Comparison of ENCODE assay signal across 12 mouse cellular contexts in genomic region chr12:117744580-117745483, GRCm38 (mm10). TPM values are rescaled to one million over a fixed set of nuclear protein-coding genes. Genes with fewer than 3 reads are reported as not detected.
A peak's percentile ranks its signal among the peaks of the same experiment; 100 is the strongest.
DNase-seq lines count a peak whose midpoint lies in the region; ATAC-seq and TF ChIP-seq lines count a peak whose summit lies in the region.
"Had no signal": no experiment of that assay in that cellular context is flagged by ENCODE, and none has a peak within 500 bp of the region (broad histone marks: within the 10 kb centered on the region; RNA-seq: fewer than 3 reads in every experiment).

No protein-coding gene starts in this region.

- TF ChIP-seq CTCF in hindbrain, postnatal 0 days (IDR thresholded peaks at IDR 0.05; ENCODE audit: low read depth) = no peak

- H3K4me3 ChIP-seq in hindbrain, embryonic 10.5 days = no peak overlapping the region
- no peak overlapping the region for H3K4me3 ChIP-seq in hindbrain, postnatal 0 days (ENCODE audit: low read length)
- no peak overlapping the region for H3K4me3 ChIP-seq in brown adipose tissue, adult 24 weeks (ENCODE audit: insufficient read depth, low read depth, low read length)
- no peak overlapping the region for H3K4me3 ChIP-seq in heart, embryonic 14.5 days (ENCODE audit: control insufficient read depth in 1 of 2, insufficient read depth in 1 of 2, low read depth in 1 of 2, low read length in 2 of 2)
- H3K4me3 ChIP-seq in liver, embryonic 16.5 days (ENCODE audit: low read depth, low read length) = no peak overlapping the region
- H3K4me3 ChIP-seq: embryonic facial prominence, embryonic 12.5 days; limb, embryonic 15.5 days had no signal

- H3K9ac ChIP-seq in hindbrain, postnatal 0 days (replicated peaks; ENCODE audit: low read length) = no peak overlapping the region
- H3K9ac ChIP-seq in heart, embryonic 14.5 days (ENCODE audit: low read length) = no peak overlapping the region
- no peak overlapping the region for H3K9ac ChIP-seq in liver, embryonic 16.5 days (ENCODE audit: low read depth, low read length)
- H3K9ac ChIP-seq: embryonic facial prominence, embryonic 12.5 days; limb, embryonic 15.5 days had no signal

- H3K9me3 ChIP-seq in hindbrain, embryonic 10.5 days = no peaks in the 10 kb centered on the region
- H3K9me3 ChIP-seq in hindbrain, postnatal 0 days (ENCODE audit: low read length) = no peaks in the 10 kb centered on the region
- no peaks in the 10 kb centered on the region for H3K9me3 ChIP-seq in heart, embryonic 14.5 days (ENCODE audit: control insufficient read depth, low read length)
- no peaks in the 10 kb centered on the region for H3K9me3 ChIP-seq in liver, embryonic 16.5 days (replicated peaks; ENCODE audit: control insufficient read depth, low read length)
- H3K9me3 ChIP-seq: embryonic facial prominence, embryonic 12.5 days; limb, embryonic 15.5 days had no signal

- peaks cover 24% of the 10 kb centered on the region for H3K4me1 ChIP-seq in hindbrain, embryonic 10.5 days (replicated peaks)
- H3K4me1 ChIP-seq in hindbrain, postnatal 0 days (ENCODE audit: insufficient read depth, low read length) = no peaks in the 10 kb centered on the region
- H3K4me1 ChIP-seq in brown adipose tissue, adult 24 weeks (ENCODE audit: control insufficient read depth, insufficient read depth, insufficient read length, low read length) = peaks cover 9% of the 10 kb centered on the region; the same call in 1 of the 2 replicates
- peaks cover 14 to 43% of the 10 kb centered on the region in 2 experiments for H3K4me1 ChIP-seq in heart, embryonic 14.5 days (ENCODE audit: control insufficient read depth in 2 of 2, insufficient read depth in 2 of 2, low read length in 2 of 2)
- H3K4me1 ChIP-seq in liver, embryonic 16.5 days (ENCODE audit: control insufficient read depth, low read depth, low read length) = no peaks in the 10 kb centered on the region
- H3K4me1 ChIP-seq: limb, embryonic 15.5 days had no signal

- DNase-seq in hindbrain, embryonic 10.5 days (ENCODE audit: low spot score) = peak; percentile 64
- DNase-seq in hindbrain, postnatal 0 days (ENCODE audit: low spot score) = no peak
- DNase-seq in adrenal gland, postnatal 36 days = no peak
- DNase-seq in adrenal gland, adult (ENCODE audit: inconsistent age in 2 of 2, low spot score in 1 of 2) = no peak
- no peak for DNase-seq in layer of hippocampus, adult 11-12 months (ENCODE audit: low spot score)
- DNase-seq: thymus, postnatal 14 days had no signal

- no peak overlapping the region for H3K4me2 ChIP-seq in hindbrain, postnatal 0 days (ENCODE audit: low read depth, low read length)
- H3K4me2 ChIP-seq in heart, embryonic 14.5 days (ENCODE audit: low read length) = peak overlapping the region; percentile 44
- H3K4me2 ChIP-seq in liver, embryonic 16.5 days (ENCODE audit: low read depth, low read length) = no peak overlapping the region
- H3K4me2 ChIP-seq: embryonic facial prominence, embryonic 12.5 days; limb, embryonic 15.5 days had no signal

- no peak for ATAC-seq in hindbrain, postnatal 0 days
- peak; percentile 80 for ATAC-seq in heart, embryonic 14.5 days (ENCODE audit: insufficient number of reproducible peaks, insufficient read depth, low FRiP score, low read depth)
- peak; percentile 50; the same call in 1 of the 2 replicates for ATAC-seq in liver, embryonic 16.5 days (ENCODE audit: low read depth)

- peaks cover 9% of the 10 kb centered on the region; the same call in 1 of the 2 replicates for H3K36me3 ChIP-seq in hindbrain, embryonic 10.5 days
- H3K36me3 ChIP-seq in hindbrain, postnatal 0 days (ENCODE audit: insufficient read depth, low read length) = peaks cover 8% of the 10 kb centered on the region; the same call in 1 of the 2 replicates
- H3K36me3 ChIP-seq in heart, embryonic 14.5 days (ENCODE audit: control insufficient read depth, insufficient read depth, low read length) = peaks cover 35% of the 10 kb centered on the region
- no peaks in the 10 kb centered on the region for H3K36me3 ChIP-seq in liver, embryonic 16.5 days (ENCODE audit: control insufficient read depth, insufficient read depth)
- H3K36me3 ChIP-seq: embryonic facial prominence, embryonic 12.5 days; limb, embryonic 15.5 days had no signal

- WGBS in hindbrain, embryonic 10.5 days = 21% methylated on average over 8 of the region's 8 CpGs
- WGBS in hindbrain, postnatal 0 days = 25% methylated on average over 8 of the region's 8 CpGs
- WGBS in heart, embryonic 14.5 days = under 1% methylated on average over 8 of the region's 8 CpGs
- WGBS in liver, embryonic 16.5 days (ENCODE audit: insufficient replicate concordance) = 18% methylated on average over 8 of the region's 8 CpGs

- H3K27me3 ChIP-seq in hindbrain, embryonic 10.5 days (ENCODE audit: insufficient read depth, poor library complexity, severe bottlenecking) = no peaks in the 10 kb centered on the region; the same call in 1 of the 2 replicates
- H3K27me3 ChIP-seq in hindbrain, postnatal 0 days (ENCODE audit: insufficient read depth, low read length) = no peaks in the 10 kb centered on the region
- H3K27me3 ChIP-seq in heart, embryonic 14.5 days (ENCODE audit: control insufficient read depth, insufficient read depth, low read length) = no peaks in the 10 kb centered on the region
- H3K27me3 ChIP-seq in liver, embryonic 16.5 days (ENCODE audit: control insufficient read depth, insufficient read depth, low read depth, low read length) = no peaks in the 10 kb centered on the region
- H3K27me3 ChIP-seq: CH12.LX; embryonic facial prominence, embryonic 12.5 days; limb, embryonic 15.5 days had no signal

- H3K27ac ChIP-seq in hindbrain, embryonic 10.5 days = peak overlapping the region; percentile 50; the same call in 1 of the 2 replicates
- no peak overlapping the region for H3K27ac ChIP-seq in hindbrain, postnatal 0 days
- H3K27ac ChIP-seq in brown adipose tissue, adult 24 weeks (replicated peaks; ENCODE audit: low read depth, low read length) = peak overlapping the region; percentile 39
- H3K27ac ChIP-seq in heart, embryonic 14.5 days (replicated peaks in 1 of 2; ENCODE audit: control insufficient read depth in 1 of 2, insufficient read depth in 1 of 2, low read depth in 2 of 2, low read length in 2 of 2) = peak overlapping the region; percentile 78 to 81
- no peak overlapping the region for H3K27ac ChIP-seq in liver, embryonic 16.5 days (ENCODE audit: low read length)
- H3K27ac ChIP-seq: embryonic facial prominence, embryonic 12.5 days; limb, embryonic 15.5 days had no signal

RNA-seq across cellular contexts. Expression of gene Cdca7l, which starts 59.3 kb away (rescaled TPM):
- polyA plus RNA-seq in hindbrain, embryonic 10.5 days (2016; fragmentation: Nextera tagmentation; extraction: Ambion mirVana) = 32.3 and 48.3 TPM in 2 replicates
- 4.4 and 4.6 TPM in 2 replicates for total RNA-seq in hindbrain, postnatal 0 days (2014; rRNA removed)
- polyA plus RNA-seq in hindbrain, postnatal 0 days (2015; fragmentation: Nextera tagmentation; extraction: Ambion mirVana) = 5.5 and 5.9 TPM in 2 replicates
- polyA plus RNA-seq in brown adipose tissue, adult 24 weeks (2012; ENCODE audit: insufficient read depth, insufficient read length, missing spikeins) = 3.1 TPM in 1 of 2 replicates, not detected in the other
- 9.7 and 10.1 TPM in 2 replicates for polyA plus RNA-seq in heart, embryonic 14.5 days (2014; fragmentation: Nextera tagmentation; extraction: Ambion mirVana)
- 12.8 and 13.7 TPM in 2 replicates for polyA plus RNA-seq in liver, embryonic 16.5 days (2015; fragmentation: Nextera tagmentation; extraction: Ambion mirVana)
- 1 to 10 TPM; 2.7 to 5.1 TPM for total RNA-seq in adrenal gland, postnatal 36 days (2021)

Comparison
In these comparisons a context has a peak if more than half of its experiments do, and no peak if none do; other contexts are left out.
1. H3K27ac ChIP-seq: peak in hindbrain, embryonic 10.5 days (single experiment), brown adipose tissue, adult 24 weeks (single experiment) and heart, embryonic 14.5 days (2 of 2); none in hindbrain, postnatal 0 days (single experiment) and liver, embryonic 16.5 days (single experiment).